Mouse (Mus musculus): ENCODE data around the gene Setd3.

The Setd3 gene

GRCm38 (mm10) chr12:108072907-108073306 is 106.2 kb downstream of the Setd3 start:
- DNase-seq (ENCODE audit: low spot score in 2 of 2): no peak

- DNase-seq (ENCODE audit: low spot score in 2 of 2): no peak
Observed at GRCm38 (mm10) chr12:108070685-108071662, 108.1 kb downstream of the Setd3 start.

GRCm38 (mm10) chr12:108069504-108069903 is 109.6 kb downstream of the Setd3 start:
- no peak for DNase-seq (ENCODE audit: low spot score in 2 of 2)

GRCm38 (mm10) chr12:108067811-108068375 is 111.2 kb downstream of the Setd3 start:
- no peak for DNase-seq (ENCODE audit: low spot score in 2 of 2)

- DNase-seq (ENCODE audit: low spot score in 2 of 2): no peak
Observed at GRCm38 (mm10) chr12:108067231-108067630, 111.9 kb downstream of the Setd3 start.

GRCm38 (mm10) chr12:108064396-108064998 is 114.6 kb downstream of the Setd3 start:
- DNase-seq (ENCODE audit: low spot score in 2 of 2): no peak

GRCm38 (mm10) chr12:108063986-108064385 is 115.1 kb downstream of the Setd3 start:
- no peak for DNase-seq (ENCODE audit: low spot score in 2 of 2)

- DNase-seq (ENCODE audit: low spot score in 2 of 2): no peak
Observed at GRCm38 (mm10) chr12:108062137-108062536, 117.0 kb downstream of the Setd3 start.

- DNase-seq (ENCODE audit: low spot score in 2 of 2): no peak
Observed at GRCm38 (mm10) chr12:108061661-108062060, 117.5 kb downstream of the Setd3 start.
